Mouse (Mus musculus) ES-Bruce4 (cell line): ENCODE measurements at regions not wholly inside any gene's neighbourhood (a gene's known extent, or its start where the extent isn't known, plus 50 kb on each side); places are given as distances from the start of the nearest gene placed in this dataset.

Source experiments
- CTCF ChIP-seq: IDR thresholded peaks from one replicate; pipeline ENCODE4 v1.8.1; 2011; ENCODE audit warnings: low read depth, low read length
- EP300 ChIP-seq: IDR thresholded peaks from 2 replicates; pipeline ENCODE4 v1.6.1; 2011; ENCODE audit warnings: low read depth, low read length; ENCODE audit not compliant: insufficient read depth

GRCm38 (mm10) chr10:111748482-111748881 lies 224.0 kb upstream of the Krr1 start:
- TF ChIP-seq CTCF (no peak), EP300 (no peak)
